Mouse (Mus musculus) limb, embryonic 13.5 days (tissue): ENCODE measurements around the gene Rps24. TPM values are rescaled to one million over a fixed set of nuclear protein-coding genes. Genes with fewer than 3 reads are reported as not detected.
"Not testable (repeated sequence)": the region's sequence is repeated elsewhere in the genome, so short reads cannot be mapped to it uniquely, and the experiment has no call there.

Experiments used
- ATAC-seq: fragments of 200-750 bp; cut with Nextera tagmentation; 2 replicates; pipeline ENCODE4 v1.8.0; 2017; ENCODE audit warnings: low read depth, moderate number of reproducible peaks, moderate TSS enrichment; ENCODE audit not compliant: low FRiP score
- H3K27ac ChIP-seq: fragments of 300-500 bp; sonication (generic); 2 replicates; pipeline ENCODE4 v1.5.1; 2015; ENCODE audit warnings: inconsistent platforms, mild to moderate bottlenecking, moderate library complexity
- H3K27me3 ChIP-seq: fragments of 300-500 bp; sonication (generic); 2 replicates; pipeline ENCODE4 v1.6.1; 2015; ENCODE audit warnings: mild to moderate bottlenecking, inconsistent platforms
- H3K36me3 ChIP-seq: fragments of 300-500 bp; sonication (generic); 2 replicates; pipeline ENCODE4 v1.6.1; 2015; ENCODE audit warnings: inconsistent platforms, mild to moderate bottlenecking, moderate library complexity
- H3K4me1 ChIP-seq: fragments of 300-500 bp; sonication (generic); 2 replicates; pipeline ENCODE4 v1.6.1; 2015; ENCODE audit warnings: inconsistent platforms
- H3K4me2 ChIP-seq: fragments of 300-500 bp; sonication (generic); replicated peaks from 2 replicates; pipeline ENCODE4 v1.6.1; 2015; ENCODE audit warnings: inconsistent platforms, mild to moderate bottlenecking, moderate library complexity
- H3K4me3 ChIP-seq: fragments of 300-500 bp; sonication (generic); 2 replicates; pipeline ENCODE4 v1.5.1; 2015; ENCODE audit warnings: moderate library complexity, mild to moderate bottlenecking, inconsistent platforms
- H3K9ac ChIP-seq: fragments of 300-500 bp; sonication (generic); 2 replicates; pipeline ENCODE4 v1.6.1; 2015; ENCODE audit warnings: mild to moderate bottlenecking, inconsistent platforms
- H3K9me3 ChIP-seq: fragments of 300-500 bp; sonication (generic); 2 replicates; pipeline ENCODE4 v1.6.1; 2016; ENCODE audit warnings: inconsistent platforms
- WGBS: fragments of 180-500 bp; shearing (Covaris S2); methylation state at CpG from one replicate; pipeline ENCODE4 v1.1.7; 2015; 5-methylcytosine and 5-hydroxymethylcytosine counted together
- polyA plus RNA-seq: library from polyadenylated mRNA; unstranded; fragments of >200 nt; fragmentation: Nextera tagmentation; extraction: Ambion mirVana; gene quantifications from 2 replicates; pipeline ENCODE4 v1.2.1, GENCODE M21; 2015

The Rps24 gene
- polyA plus RNA-seq, result 927 and 945 TPM in 2 replicates

DNA sequence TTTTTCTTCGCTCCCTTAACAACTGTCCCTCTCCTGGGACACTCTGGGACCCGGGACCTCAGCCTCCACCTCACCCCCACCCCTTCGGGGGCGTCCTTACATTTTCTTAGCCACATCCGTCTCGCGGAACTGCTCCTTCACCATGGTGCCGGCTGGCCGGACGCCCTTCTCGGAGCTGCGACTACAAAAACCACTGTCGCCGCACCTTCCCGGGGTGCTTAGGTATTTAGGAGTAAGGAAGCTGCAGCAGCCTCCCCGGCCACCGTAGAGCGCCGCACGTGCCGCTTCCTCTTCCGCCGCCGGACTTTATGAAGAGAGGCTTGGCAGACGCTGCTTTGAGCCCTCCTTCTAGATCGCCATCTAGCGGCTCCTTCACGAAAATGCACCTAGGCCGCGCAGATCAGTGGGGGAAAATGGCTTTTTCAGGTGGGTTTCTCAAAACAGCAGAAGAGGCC is at the start of gene Rps24, which contains the start of gene Polr3a:
TSS of gene Rps24 (plus strand) at position 353 of the 455 bp plus-strand sequence.
TSS of gene Polr3a (minus strand) at position 286 of the 455 bp plus-strand sequence.
- Histone ChIP-seq H3K27me3 (no peaks in the 10 kb centered on the region), H3K4me1 (peaks cover 14% of the 10 kb centered on the region), H3K4me3 (peak within 1 kb of the TSS; percentile 85), H3K27ac (no peak within 1 kb of the TSS), H3K36me3 (peaks cover 25% of the 10 kb centered on the region), H3K4me2 (peak within 1 kb of the TSS; percentile 80), H3K9ac (peak within 1 kb of the TSS; percentile 86), H3K9me3 (no peaks in the 10 kb centered on the region)
- peak; percentile 60 for ATAC-seq
- under 1% methylated on average over 30 of the region's 30 CpGs for whole genome bisulfite sequencing

- H3K9ac ChIP-seq, H3K4me2 ChIP-seq, H3K4me3 ChIP-seq, H3K9me3 ChIP-seq, H3K27ac ChIP-seq, ATAC-seq, H3K27me3 ChIP-seq, H3K4me1 ChIP-seq: not testable (repeated sequence)
- H3K36me3 ChIP-seq, result peaks cover 22% of the 10 kb centered on the region
- 85% methylated on average over 4 of the region's 4 CpGs for WGBS
Observed at GRCm38 (mm10) chr14:24443529-24443928, 43.4 kb upstream of the Rps24 start.

DNA sequence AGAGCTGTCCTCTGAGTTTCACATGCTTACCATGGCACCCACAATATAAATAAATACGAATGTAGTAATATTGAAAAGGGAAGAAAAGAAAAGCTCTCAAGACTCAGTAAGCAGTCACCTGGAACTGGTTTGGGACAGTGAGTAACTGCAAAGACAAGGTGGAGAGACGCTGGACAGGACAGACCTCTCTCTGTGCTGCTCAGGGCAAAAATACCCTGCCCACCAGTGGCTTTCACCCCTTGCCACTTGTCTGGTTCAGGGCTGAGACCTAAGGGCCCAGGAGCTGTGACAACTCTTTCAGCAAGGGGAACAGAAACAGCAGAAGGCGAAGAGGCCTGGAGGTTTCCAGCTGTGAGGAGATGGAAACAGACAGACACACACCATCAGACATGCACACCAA is 28.7 kb upstream of the Rps24 start:
- Histone ChIP-seq H3K36me3 (peaks cover 99% of the 10 kb centered on the region), H3K27me3 (no peaks in the 10 kb centered on the region), H3K4me2 (no peak overlapping the region), H3K4me1 (no peaks in the 10 kb centered on the region), H3K4me3 (no peak overlapping the region), H3K9ac (no peak overlapping the region), H3K27ac (no peak overlapping the region), H3K9me3 (no peaks in the 10 kb centered on the region)
- 88% methylated on average over 3 of the region's 3 CpGs for WGBS
- no peak for ATAC-seq

DNA sequence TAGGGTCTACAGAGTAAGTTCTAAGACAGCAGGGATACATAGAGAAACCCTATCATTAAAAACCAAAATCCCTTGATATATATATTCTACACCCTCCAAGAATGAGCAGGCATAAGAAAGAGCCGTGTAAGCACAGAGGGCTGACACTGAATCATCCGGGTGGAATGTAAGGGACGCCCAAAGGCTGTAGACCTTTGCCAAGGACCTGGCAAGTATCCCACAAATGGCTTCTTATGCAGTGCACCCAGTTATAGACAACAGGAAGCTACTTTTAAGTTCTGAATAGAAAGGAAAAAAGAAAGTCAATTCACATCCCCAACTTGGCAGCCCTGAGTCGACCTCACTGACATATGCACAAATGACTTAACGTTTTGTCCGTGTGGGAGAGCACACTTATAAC is 18.1 kb upstream of the Rps24 start:
- H3K36me3 ChIP-seq, result peaks cover 98% of the 10 kb centered on the region
- no peak overlapping the region for H3K9ac ChIP-seq
- ATAC-seq, result no peak
- no peaks in the 10 kb centered on the region for H3K27me3 ChIP-seq
- H3K4me2 ChIP-seq, result no peak overlapping the region
- no peaks in the 10 kb centered on the region for H3K4me1 ChIP-seq
- H3K4me3 ChIP-seq, result no peak overlapping the region
- no peaks in the 10 kb centered on the region for H3K9me3 ChIP-seq
- H3K27ac ChIP-seq, result no peak overlapping the region
- WGBS, result 90% methylated on average over 6 of the region's 6 CpGs

DNA sequence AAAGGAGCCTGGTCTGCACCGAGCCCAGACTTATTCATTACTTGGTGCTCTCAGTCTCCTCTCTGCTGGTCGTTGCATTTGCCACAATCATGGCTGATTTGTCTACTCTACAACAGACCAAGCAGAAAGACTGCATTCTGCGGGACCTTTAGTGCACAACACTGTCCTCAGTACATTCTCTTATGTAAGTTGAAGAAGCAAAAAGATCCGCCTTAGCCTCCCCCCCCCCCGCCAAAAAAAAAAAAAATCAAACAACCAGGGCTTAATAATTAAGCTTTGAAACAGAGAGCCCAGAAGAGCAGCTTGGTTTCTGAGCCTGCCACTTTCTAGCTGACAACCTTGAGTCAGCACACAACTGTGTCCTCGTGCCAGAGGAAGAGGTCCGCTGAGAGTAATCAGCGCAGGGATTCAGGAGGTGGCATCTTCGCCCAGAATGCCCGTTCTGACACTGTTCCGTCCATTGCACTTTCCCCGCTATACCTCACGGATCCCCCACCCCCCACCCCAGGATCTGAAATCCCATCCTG is 621 bp upstream of the Rps24 start:
- WGBS, result 6% methylated on average over 13 of the region's 13 CpGs
- no peaks in the 10 kb centered on the region for H3K27me3 ChIP-seq
- peak overlapping the region; percentile 80 for H3K4me2 ChIP-seq
- peak overlapping the region; percentile 85 for H3K4me3 ChIP-seq
- no peak overlapping the region for H3K27ac ChIP-seq
- peaks cover 30% of the 10 kb centered on the region for H3K36me3 ChIP-seq
- ATAC-seq, result no peak
- H3K9me3 ChIP-seq, result no peaks in the 10 kb centered on the region
- H3K9ac ChIP-seq, result peak overlapping the region; percentile 86
- peaks cover 9% of the 10 kb centered on the region for H3K4me1 ChIP-seq

- H3K4me2 ChIP-seq, H3K27me3 ChIP-seq, H3K9me3 ChIP-seq, H3K9ac ChIP-seq, H3K4me3 ChIP-seq, H3K27ac ChIP-seq, ATAC-seq: not testable (repeated sequence)
- H3K4me1 ChIP-seq, result peaks cover 44% of the 10 kb centered on the region
- WGBS, result 90% methylated on average over 7 of the region's 7 CpGs
- peaks cover 28% of the 10 kb centered on the region for H3K36me3 ChIP-seq
Observed at GRCm38 (mm10) chr14:24489772-24490171, 2.8 kb downstream of the Rps24 start.

DNA sequence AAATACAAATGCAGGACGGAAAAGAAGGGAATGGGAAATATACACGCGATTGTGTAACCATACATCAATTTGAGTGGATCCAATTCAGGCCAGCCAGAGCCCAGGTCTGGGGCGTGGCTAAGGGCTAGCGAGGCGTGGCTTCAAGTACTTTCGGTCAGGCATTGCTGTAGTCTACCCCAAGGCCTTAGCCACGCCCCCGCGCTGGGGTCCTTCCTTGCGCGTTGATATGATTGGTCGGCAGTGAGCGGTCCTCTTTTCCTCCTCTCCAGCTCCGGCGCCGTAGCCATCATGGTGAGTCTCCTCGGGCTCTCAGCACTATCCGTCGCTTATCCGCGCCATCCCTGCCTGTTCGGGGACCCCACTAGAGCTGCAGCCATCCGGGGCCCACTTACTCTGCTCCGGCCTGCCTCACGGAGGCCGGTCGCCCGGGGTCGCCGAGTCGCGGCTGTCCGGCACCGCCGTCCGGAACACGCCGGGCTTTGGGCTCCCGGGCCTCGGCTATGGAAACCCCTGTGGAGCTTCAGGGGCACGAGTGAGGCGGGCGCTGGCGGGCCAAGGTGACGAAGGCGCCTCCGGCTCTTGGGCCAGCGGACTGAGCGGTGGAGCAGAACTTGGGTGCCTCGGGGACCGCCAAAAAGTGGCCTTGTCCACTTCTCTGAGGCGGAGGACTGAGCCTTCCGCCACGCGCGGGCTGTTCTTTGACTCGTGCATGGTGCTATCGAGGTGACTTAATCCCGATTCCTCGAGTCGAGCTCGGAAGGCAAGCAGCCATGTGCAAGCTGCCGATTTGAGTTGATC is 3.7 kb downstream of the Rps24 start:
- Histone ChIP-seq H3K9ac (peak overlapping the region; percentile 98), H3K27ac (peak overlapping the region; percentile 90), H3K27me3 (no peaks in the 10 kb centered on the region), H3K9me3 (no peaks in the 10 kb centered on the region), H3K4me2 (peak overlapping the region; percentile 92), H3K36me3 (peaks cover 37% of the 10 kb centered on the region), H3K4me3 (peak overlapping the region; percentile 92), H3K4me1 (peaks cover 45% of the 10 kb centered on the region)
- WGBS, result under 1% methylated on average over 64 of the region's 64 CpGs
- ATAC-seq, result peak; percentile 93

DNA sequence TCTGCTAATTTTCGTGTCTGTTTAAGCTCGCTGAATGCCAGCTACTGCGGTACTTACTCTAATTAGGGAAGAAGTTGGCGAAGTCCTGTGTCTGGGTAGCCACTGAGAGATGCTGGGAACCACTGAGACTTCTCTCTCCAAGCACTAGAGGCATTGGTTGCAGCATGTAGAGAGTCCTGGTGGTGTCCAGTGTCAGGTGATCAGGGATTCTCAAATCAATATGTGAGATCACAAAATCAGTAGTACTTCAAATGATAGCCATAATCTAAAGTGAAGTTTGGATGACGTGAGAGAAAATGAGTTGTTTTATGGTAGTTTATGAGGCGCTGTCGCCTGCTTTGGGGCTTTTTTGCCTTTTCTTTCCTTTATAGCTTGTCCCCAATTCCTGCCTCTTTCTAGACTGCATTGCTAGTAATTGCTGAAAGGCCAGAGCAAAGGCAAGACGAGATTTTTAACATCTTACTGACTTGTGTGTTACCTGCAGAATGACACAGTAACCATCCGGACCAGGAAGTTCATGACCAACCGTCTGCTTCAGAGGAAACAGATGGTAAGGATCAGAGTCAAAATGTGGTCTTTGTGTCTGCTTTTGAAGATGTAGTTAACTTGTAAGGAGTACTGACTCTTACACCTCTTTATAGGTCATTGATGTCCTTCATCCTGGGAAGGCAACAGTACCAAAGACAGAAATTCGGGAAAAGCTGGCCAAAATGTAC is 4.5 kb downstream of the Rps24 start:
- 4% methylated on average over 11 of the region's 11 CpGs for WGBS
- peak overlapping the region; percentile 90 for H3K27ac ChIP-seq
- H3K4me2 ChIP-seq, result peak overlapping the region; percentile 92
- H3K9me3 ChIP-seq, result no peaks in the 10 kb centered on the region
- H3K4me1 ChIP-seq, result peaks cover 42% of the 10 kb centered on the region
- H3K9ac ChIP-seq, result peak overlapping the region; percentile 98
- peak overlapping the region; percentile 92 for H3K4me3 ChIP-seq
- H3K27me3 ChIP-seq, result no peaks in the 10 kb centered on the region
- peaks cover 45% of the 10 kb centered on the region for H3K36me3 ChIP-seq
- ATAC-seq, result no peak

DNA sequence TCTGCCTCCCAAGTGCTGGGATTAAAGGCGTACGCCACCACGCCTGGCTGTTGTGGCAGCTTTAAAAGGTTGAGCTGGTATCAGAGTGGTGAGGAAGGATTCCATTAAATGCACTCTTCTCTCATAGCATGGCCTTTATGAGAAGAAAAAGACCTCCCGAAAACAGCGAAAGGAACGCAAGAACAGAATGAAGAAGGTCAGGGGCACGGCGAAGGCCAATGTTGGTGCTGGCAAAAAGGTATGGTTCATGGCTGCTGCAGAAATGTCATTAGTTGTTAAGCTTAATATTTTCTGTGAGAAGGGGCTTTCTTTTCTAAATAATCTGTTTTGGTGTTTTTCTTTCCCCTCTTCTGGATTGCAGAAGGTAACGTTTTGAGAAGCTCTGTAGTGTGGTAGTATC is 6.3 kb downstream of the Rps24 start:
- Histone ChIP-seq H3K9ac (peak overlapping the region; percentile 36; the same call in 1 of the 2 replicates), H3K27ac (no peak overlapping the region), H3K27me3 (no peaks in the 10 kb centered on the region), H3K4me2 (peak overlapping the region; percentile 92), H3K36me3 (peaks cover 63% of the 10 kb centered on the region), H3K9me3 (no peaks in the 10 kb centered on the region), H3K4me1 (peaks cover 42% of the 10 kb centered on the region), H3K4me3 (no peak overlapping the region)
- 88% methylated on average over 9 of the region's 9 CpGs for WGBS
- no peak for ATAC-seq

GRCm38 (mm10) chr14:24496507-24496906 is 9.6 kb downstream of the Rps24 start:
- H3K27ac ChIP-seq, result no peak overlapping the region; the same call in 1 of the 2 replicates
- peaks cover 77% of the 10 kb centered on the region for H3K36me3 ChIP-seq
- no peak overlapping the region for H3K4me2 ChIP-seq
- no peak for ATAC-seq
- H3K9me3 ChIP-seq, result no peaks in the 10 kb centered on the region
- H3K4me3 ChIP-seq, result no peak overlapping the region
- WGBS, result 89% methylated on average over 1 of the region's 1 CpGs
- no peaks in the 10 kb centered on the region for H3K27me3 ChIP-seq
- H3K9ac ChIP-seq, result no peak overlapping the region; the same call in 1 of the 2 replicates
- peaks cover 53% of the 10 kb centered on the region for H3K4me1 ChIP-seq

GRCm38 (mm10) chr14:24497443-24497842 is 10.5 kb downstream of the Rps24 start:
- H3K9me3 ChIP-seq, result no peaks in the 10 kb centered on the region
- peaks cover 72% of the 10 kb centered on the region for H3K36me3 ChIP-seq
- no peak overlapping the region for H3K27ac ChIP-seq
- no peak for ATAC-seq
- H3K4me1 ChIP-seq, result peaks cover 43% of the 10 kb centered on the region
- WGBS, result 90% methylated on average over 1 of the region's 1 CpGs
- H3K4me2 ChIP-seq, result no peak overlapping the region
- no peak overlapping the region for H3K9ac ChIP-seq
- no peak overlapping the region for H3K4me3 ChIP-seq
- H3K27me3 ChIP-seq, result no peaks in the 10 kb centered on the region
